Mouse (Mus musculus) bone marrow, adult 2 months (tissue): ENCODE data around the gene Wbp2. TPM values are rescaled to one million over a fixed set of nuclear protein-coding genes. Genes with fewer than 3 reads are reported as not detected.

Experiments
- H3K27ac ChIP-seq: fragments of 200-500 bp; 2 replicates; pipeline ENCODE4 v1.5.1; 2012; ENCODE audit warnings: low read depth, mild to moderate bottlenecking, control low read depth, inconsistent platforms, low read length; ENCODE audit not compliant: control insufficient read depth, poor library complexity, insufficient read depth
- H3K4me1 ChIP-seq: fragments of 200-500 bp; 2 replicates; pipeline ENCODE4 v1.6.1; 2011; ENCODE audit warnings: low read length; ENCODE audit not compliant: control insufficient read depth, insufficient read depth
- H3K4me3 ChIP-seq: fragments of 200-500 bp; replicated peaks from 2 replicates; pipeline ENCODE3; 2011; ENCODE audit warnings: mild to moderate bottlenecking, low read depth, low read length, control low read depth; ENCODE audit not compliant: control insufficient read depth
- CTCF ChIP-seq: fragments of 200-500 bp; IDR thresholded peaks from 2 replicates; pipeline ENCODE4 v1.5.1; 2011; ENCODE audit warnings: low read length, control low read depth; ENCODE audit not compliant: control insufficient read depth, insufficient read depth
- POLR2A ChIP-seq: fragments of 200-500 bp; IDR thresholded peaks from 2 replicates; pipeline ENCODE4 v1.6.1; 2011; ENCODE audit warnings: low read depth, mild to moderate bottlenecking, control low read depth, low read length, borderline replicate concordance; ENCODE audit not compliant: control insufficient read depth
- WGBS: fragments of 180-500 bp; shearing (Covaris S2); methylation state at CpG from one replicate; pipeline ENCODE4 v1.1.7; 2018; 5-methylcytosine and 5-hydroxymethylcytosine counted together
- polyA plus RNA-seq: library from polyadenylated mRNA; stranded (reverse); fragments of >200 nt; gene quantifications from 2 replicates; pipeline ENCODE4 v1.2.4, GENCODE M21; 2011; ENCODE audit warnings: low replicate concordance; ENCODE audit not compliant: missing spikeins, insufficient read depth, insufficient read length

Gene Wbp2
- polyA plus RNA-seq, 1 experiment: 68.0 TPM

DNA sequence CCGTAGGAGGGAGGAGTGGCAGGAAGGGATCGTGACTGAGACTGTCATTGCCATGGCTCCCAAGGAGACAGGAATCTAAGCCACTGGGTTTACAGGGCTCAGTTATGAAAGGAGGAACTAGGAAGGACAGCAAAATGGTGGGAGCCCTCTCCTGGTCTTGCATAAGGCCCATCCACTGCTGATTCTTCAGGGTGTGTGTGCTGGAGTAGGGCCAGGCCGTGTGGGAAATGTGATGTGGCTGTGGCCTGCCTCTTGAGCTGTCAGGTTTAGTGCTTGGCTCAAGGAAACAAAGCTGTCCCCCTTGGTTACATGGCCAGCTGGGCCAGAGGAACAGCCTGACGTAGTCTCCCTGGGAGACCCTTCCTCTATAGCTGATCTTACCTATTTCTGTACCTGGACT is 36.6 kb downstream of the Wbp2 start:
- WGBS: 77% methylated on average over 4 of the region's 4 CpGs
- TF ChIP-seq CTCF (no peak), POLR2A (no peak)

DNA sequence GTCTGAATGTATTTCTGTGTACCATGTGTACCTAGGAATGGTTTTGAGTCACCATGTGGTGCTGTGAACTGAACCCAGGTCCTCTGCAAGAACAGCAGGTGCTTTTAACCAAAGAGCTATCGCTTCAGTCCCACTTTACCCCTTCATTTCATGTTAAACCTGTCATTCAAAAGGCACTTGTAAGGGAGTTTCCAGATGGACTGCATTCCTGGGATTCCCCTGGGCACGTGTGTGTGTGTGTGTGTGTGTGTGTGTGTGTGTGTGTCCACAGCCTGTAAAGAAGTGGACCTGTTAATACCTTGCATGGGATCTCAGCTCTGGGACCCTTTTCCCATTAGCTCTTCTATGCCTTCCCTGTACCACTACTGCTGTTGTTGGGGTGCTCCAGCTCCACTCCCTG is 37.2 kb downstream of the Wbp2 start:
- TF ChIP-seq CTCF (no peak), POLR2A (no peak)
- H3K4me3 ChIP-seq: no peak overlapping the region
- 83% methylated on average over 2 of the region's 2 CpGs for WGBS
- H3K27ac ChIP-seq: no peak overlapping the region
- no peaks in the 10 kb centered on the region for H3K4me1 ChIP-seq

More for the DNA sequence above, 36.6 kb downstream of the Wbp2 start:
- no peak overlapping the region for H3K4me3 ChIP-seq
- H3K27ac ChIP-seq: no peak overlapping the region
- no peaks in the 10 kb centered on the region for H3K4me1 ChIP-seq

DNA sequence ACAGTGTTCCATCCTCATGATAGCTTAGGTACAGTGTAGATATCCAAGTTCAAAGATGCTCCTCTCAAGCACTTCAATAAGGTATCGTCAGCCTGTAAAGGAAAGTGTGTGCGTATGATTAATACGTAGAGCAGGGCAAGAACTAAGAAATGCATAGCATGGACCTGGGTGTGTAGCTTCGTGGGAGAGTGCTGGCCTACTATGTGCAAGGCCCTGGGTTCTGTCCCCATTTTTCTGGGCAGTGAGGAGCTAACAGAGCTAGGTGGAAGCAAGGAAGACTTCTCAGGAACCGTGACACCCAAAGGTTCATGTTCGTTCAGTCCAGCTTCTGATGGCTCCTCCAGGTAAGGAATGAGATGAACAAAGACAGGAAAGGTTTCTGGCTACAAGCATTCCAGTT is 41.6 kb downstream of the Wbp2 start:
- Histone ChIP-seq H3K27ac (no peak overlapping the region), H3K4me3 (no peak overlapping the region), H3K4me1 (no peaks in the 10 kb centered on the region)
- whole genome bisulfite sequencing: 91% methylated on average over 6 of the region's 6 CpGs
- TF ChIP-seq POLR2A (no peak), CTCF (no peak)

DNA sequence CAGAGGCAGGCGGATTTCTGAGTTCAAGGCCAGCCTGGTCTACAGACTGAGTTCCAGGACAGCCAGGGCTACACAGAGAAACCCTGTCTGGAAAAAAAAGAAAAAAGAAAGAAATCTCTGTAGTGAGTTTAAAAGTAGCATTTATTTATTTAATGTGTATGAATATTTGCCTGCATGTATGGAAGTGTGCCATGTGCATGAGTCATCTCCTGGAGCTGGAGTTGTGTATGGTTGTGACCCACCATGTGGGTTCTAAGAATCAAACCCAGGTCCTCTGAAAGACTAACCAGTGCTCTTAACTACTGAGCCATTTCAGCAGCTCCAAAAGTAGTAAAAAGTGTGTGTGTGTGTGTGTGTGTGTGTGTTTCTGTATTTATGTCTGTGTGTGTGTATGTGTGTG is 43.5 kb downstream of the Wbp2 start:
- no peaks in the 10 kb centered on the region for H3K4me1 ChIP-seq
- TF ChIP-seq CTCF (no peak), POLR2A (no peak)
- no peak overlapping the region for H3K27ac ChIP-seq
- no peak overlapping the region for H3K4me3 ChIP-seq
- WGBS: 88% methylated on average over 1 of the region's 1 CpGs

DNA sequence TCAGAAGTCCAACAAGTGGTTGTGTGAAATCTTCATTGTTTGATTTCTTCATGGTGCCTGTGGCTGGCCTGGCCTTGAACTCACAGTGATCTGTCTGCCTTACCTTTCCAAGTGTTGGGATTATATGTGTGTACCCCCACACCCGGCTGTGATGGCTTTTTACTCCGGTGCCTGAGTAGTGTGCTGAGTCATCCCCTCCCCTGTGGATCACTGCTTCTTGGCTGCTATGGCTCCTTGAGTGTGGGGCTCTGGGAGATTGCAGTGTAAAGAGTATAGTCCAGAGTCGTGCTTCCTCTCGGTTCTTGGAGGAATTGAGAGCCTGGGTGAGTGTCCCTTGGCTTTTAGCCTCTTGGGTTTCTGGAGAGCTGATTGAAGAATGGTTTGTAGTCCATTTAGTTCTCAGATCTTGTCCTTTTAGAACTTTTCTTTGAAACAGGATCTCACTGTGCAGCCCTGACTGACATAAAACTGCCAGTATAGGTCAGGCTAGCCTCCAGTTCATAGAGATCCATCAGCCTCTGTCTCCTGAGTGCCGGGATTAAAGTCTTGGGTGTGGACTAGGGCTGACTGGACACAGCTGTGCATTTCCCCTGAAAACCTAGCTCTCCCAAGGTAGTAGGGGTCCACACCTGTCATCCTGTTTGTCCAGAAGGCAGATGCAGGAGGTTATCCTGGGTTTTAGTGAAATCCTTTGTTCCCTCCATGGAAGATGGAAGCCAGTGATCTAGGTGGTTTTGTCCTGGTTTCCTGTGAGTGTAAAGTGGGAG is 44.2 kb downstream of the Wbp2 start:
- H3K4me3 ChIP-seq: no peak overlapping the region
- H3K4me1 ChIP-seq: no peaks in the 10 kb centered on the region
- no peak overlapping the region for H3K27ac ChIP-seq
- 69% methylated on average over 5 of the region's 5 CpGs for WGBS
- no peak for TF ChIP-seq CTCF

DNA sequence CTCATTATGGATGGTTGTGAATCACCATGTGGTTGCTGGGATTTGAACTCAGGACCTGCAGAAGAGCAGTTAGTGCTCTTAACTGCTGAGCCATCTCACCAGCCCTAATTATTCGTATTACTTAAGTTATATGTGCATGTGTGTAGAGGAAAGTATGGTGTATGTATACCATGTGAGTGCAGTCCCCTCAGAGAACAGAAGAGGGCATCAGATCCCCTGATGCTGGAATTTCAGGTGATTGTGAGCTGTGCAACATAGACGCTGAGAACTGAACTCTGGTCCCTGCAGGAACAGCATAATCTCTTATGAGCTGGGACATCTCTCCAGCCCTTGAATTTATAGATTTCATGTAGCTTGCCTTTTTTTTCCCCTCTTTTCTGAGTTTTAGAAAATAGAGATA is 45.0 kb downstream of the Wbp2 start:
- H3K27ac ChIP-seq: no peak overlapping the region
- TF ChIP-seq CTCF (no peak), POLR2A (no peak)
- no peak overlapping the region for H3K4me3 ChIP-seq
- WGBS: 94% methylated on average over 2 of the region's 2 CpGs
- H3K4me1 ChIP-seq: no peaks in the 10 kb centered on the region

DNA sequence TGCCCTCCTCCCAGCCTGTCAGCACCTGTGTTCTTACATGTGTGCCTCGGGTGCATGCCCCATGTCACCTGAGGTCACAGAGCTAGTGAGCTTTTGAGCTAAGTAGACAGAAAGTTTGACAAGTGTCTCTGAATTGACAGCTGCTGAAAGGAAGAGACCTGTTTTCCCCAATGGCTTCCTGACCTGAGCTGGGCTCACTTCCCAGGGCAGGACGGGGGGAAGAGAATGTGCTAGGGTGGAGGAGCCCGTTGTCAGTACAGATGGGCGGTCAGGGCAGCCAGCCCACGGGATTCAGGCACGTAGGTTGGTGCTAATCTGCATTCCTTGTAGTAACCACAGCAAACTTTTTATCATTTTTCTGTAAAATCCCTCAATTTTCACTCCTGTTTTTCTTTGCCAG is 46.2 kb downstream of the Wbp2 start:
- no peaks in the 10 kb centered on the region for H3K4me1 ChIP-seq
- H3K4me3 ChIP-seq: no peak overlapping the region
- TF ChIP-seq CTCF (no peak), POLR2A (no peak)
- WGBS: 83% methylated on average over 6 of the region's 6 CpGs
- no peak overlapping the region for H3K27ac ChIP-seq

DNA sequence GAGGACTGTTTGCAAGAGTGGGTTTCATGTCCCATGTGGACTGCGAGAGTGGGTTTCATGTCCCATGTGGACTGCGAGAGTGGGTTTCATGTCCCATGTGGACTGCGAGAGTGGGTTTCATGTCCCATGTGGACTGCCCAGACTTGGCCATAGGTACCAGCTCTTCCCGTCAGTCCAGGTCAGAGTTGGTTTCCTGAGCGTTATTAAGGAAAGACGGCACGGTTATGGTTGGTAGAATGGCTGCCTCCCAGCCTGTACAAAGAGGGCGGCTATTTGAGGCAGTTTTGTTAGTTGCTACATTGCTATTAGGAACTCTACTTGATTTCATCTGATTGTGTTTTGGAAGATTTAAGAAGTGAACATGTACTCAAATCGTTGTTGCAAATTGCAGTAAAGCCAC is 49.0 kb downstream of the Wbp2 start:
- TF ChIP-seq CTCF: no peak
- 86% methylated on average over 9 of the region's 9 CpGs for WGBS
- no peak overlapping the region for H3K4me3 ChIP-seq
- H3K4me1 ChIP-seq: no peaks in the 10 kb centered on the region
- no peak overlapping the region for H3K27ac ChIP-seq

DNA sequence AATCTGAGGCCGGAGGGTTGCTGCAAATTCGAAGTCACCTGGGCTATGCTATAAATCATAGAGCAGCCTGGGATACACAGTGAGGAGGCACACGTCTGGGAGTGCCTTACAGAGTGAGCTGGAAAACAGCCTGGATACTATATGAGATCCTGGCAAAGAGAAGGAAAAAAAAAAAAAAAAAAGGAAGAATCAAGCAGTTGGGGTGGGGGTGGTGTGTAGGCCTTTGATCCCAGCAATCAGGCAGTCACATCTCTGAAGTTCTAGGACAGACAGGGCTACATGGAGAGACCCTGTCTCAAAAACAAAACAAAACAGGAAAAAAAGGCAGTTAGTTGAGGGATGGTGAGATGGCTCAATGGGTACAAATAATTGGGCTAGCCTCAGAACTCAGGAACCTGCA is 50.1 kb downstream of the Wbp2 start:
- Histone ChIP-seq H3K27ac (no peak overlapping the region), H3K4me1 (peaks cover under 1% of the 10 kb centered on the region), H3K4me3 (no peak overlapping the region)
- 90% methylated on average over 3 of the region's 3 CpGs for WGBS
- TF ChIP-seq CTCF: no peak
- no peak for TF ChIP-seq POLR2A
